Mouse (Mus musculus) right cerebral cortex, postnatal 25 days (tissue): ENCODE results near the gene Slc44a4.
"Not testable (repeated sequence)": the region's sequence is repeated elsewhere in the genome, so short reads cannot be mapped to it uniquely, and the experiment has no call there.

Source experiments
- DNase-seq: peaks from one replicate; pipeline ENCODE4 v3.0.0; 2022

Slc44a4 gene

DNA sequence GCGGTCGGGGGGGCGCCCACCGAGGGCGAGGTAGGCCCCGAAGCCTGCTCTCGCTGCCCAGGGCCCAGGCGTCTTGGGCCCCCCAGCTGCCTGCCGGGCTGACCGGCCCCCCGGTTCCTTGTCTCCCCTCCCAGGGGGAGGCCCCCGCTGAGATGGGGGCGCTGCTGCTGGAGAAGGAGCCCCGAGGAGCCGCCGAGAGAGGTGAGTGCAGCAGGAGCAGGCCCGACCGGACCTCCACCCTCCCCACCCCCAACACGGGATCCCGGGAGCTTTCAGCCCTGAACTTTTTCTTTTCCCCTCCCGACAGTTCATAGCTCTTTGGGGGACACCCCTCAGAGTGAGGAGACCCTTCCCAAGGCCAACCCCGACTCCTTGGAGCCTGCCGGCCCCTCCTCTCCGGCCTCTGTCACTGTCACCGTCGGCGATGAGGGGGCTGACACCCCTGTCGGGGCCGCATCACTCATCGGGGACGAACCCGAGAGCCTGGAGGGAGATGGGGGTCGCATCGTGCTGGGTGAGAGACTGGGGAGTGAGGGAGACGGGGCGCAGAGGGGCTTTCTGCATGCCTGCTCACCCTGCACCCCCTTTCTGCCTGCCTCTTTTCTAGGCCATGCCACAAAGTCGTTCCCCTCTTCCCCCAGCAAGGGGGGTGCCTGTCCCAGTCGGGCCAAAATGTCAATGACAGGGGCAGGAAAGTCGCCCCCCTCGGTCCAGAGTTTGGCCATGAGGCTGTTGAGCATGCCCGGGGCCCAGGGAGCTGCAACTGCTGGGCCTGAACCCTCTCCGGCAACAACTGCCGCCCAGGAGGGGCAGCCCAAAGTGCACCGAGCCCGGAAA lies 15.0 kb upstream of the Slc44a4 start:
- peak; percentile 47 for DNase-seq

DNA sequence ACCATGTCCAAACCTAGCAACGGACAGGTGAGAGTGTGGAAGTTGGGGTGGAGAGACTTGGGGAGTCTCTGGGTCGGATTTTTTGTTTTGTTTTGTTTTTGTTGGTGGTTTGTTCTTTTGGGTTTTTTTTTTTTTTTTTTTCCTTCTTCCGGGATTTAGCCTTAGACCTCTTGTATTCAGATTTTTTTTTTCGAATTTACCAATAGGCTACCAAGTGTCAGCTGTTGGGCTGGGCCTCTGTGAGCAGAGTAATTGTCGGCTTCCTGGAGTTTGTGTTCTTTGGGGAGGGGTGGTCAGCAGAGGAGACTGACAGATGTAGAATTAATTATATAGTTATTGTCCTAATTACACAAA lies 14.4 kb upstream of the Slc44a4 start:
- DNase-seq = no peak

GRCm38 (mm10) chr17:34900826-34901225 lies 13.4 kb upstream of the Slc44a4 start:
- not testable (repeated sequence) for DNase-seq

- not testable (repeated sequence) for DNase-seq
These were observed 12.3 kb upstream of the Slc44a4 start for GRCm38 (mm10) chr17:34901948-34902347.

DNA sequence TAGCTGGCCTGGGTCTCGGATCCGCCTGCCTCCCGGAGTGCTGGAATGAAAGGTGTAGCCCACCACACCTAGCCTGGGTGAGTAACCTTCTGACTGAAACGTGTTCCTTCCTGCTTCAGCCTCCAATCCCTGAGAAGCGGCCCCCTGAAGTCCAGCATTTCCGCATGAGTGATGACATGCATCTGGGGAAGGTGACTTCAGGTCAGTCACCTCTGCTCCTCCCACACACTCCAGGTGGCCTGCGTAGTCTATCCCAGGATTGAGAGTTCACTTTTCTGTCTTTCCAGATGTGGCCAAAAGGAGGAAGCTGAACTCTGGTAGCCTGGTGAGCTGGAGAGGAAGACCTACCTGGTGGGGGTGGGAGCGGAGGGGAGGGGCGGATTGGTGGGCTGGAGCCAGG lies 11.4 kb upstream of the Slc44a4 start:
- DNase-seq = no peak

- no peak for DNase-seq
These were observed 3.3 kb upstream of the Slc44a4 start for GRCm38 (mm10) chr17:34910982-34911381.

GRCm38 (mm10) chr17:34911945-34912351 lies 2.3 kb upstream of the Slc44a4 start:
- DNase-seq = peak; percentile 31

GRCm38 (mm10) chr17:34915410-34915831 lies 1.2 kb downstream of the Slc44a4 start:
- DNase-seq = no peak

GRCm38 (mm10) chr17:34916316-34916715 lies 2.0 kb downstream of the Slc44a4 start:
- DNase-seq = no peak

DNA sequence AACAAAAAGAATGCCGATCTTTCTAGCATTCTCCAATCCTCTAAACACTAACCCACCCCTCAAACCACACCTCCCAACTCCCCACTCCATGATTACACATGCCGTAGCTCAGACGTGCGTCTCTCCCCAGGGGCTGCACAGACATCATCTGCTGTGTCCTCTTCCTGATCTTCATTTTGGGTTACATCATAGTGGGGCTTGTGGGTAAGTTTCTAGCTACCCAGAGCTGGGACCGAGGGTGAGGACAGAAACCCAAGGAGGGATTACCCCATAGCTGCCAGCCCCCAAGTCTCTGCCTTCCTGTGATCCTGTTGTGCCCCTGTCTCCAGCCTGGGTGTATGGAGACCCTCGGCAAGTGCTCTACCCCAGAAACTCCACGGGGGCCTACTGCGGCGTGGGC lies 2.9 kb downstream of the Slc44a4 start:
- no peak for DNase-seq

DNA sequence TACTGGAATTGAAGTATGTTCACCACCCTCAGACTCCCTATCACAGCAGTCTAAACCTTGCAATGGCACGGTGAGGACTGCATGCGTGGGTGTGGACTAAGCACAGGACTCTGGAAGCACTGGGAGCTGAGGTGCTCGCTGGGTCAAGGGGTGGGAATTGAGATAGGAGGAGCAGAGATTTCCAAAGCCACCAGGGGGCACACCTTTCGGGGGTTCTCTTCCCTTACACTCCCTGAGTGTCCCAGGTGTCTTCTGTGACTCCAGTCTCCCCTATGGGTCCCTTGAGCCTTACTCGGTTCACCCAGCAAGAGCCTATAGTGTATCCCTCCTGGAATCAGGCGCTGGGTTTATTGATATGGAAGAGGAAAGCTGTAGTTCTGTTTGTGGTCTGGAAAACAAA lies 8.7 kb downstream of the Slc44a4 start:
- no peak for DNase-seq

DNA sequence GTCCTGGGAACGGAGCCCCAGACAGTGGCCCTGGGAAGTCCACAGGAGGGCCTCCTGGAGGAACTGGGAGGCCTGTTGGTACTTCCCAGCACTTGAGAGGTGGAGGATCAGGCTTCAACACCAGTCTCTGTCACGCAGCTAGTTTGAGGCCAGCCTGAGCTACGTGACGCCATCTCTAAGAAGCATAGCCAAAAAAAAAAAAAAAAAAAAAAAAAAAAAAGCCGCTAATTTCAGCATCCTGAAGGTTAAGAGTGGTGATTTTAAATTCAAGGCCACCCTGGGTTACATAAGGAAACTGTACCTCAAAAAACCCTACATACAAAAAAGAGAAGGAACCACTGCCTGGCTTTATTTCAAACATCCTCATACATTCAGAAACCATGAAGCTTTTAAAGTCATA lies 10.0 kb downstream of the Slc44a4 start:
- no peak for DNase-seq

- peak; percentile 36 for DNase-seq
These were observed 13.2 kb downstream of the Slc44a4 start for GRCm38 (mm10) chr17:34927306-34928019.

DNA sequence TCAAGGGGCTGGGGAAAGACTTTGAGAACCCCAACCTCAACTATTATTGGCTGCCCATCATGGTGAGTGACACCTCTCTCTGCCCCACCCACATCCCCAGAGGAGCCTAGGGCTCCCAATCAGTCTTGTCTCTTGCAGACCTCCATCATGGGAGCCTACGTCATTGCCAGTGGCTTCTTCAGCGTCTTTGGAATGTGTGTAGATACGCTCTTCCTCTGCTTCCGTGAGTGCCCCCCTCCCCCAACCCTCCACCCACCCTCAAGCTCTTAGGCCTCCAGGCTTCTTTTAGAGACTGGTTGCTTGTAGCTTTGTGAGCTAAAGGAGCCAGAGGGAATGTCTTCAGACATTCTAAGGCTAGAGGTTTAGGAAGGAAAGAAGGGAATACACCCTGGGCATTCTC lies 14.6 kb downstream of the Slc44a4 start:
- DNase-seq = no peak

DNA sequence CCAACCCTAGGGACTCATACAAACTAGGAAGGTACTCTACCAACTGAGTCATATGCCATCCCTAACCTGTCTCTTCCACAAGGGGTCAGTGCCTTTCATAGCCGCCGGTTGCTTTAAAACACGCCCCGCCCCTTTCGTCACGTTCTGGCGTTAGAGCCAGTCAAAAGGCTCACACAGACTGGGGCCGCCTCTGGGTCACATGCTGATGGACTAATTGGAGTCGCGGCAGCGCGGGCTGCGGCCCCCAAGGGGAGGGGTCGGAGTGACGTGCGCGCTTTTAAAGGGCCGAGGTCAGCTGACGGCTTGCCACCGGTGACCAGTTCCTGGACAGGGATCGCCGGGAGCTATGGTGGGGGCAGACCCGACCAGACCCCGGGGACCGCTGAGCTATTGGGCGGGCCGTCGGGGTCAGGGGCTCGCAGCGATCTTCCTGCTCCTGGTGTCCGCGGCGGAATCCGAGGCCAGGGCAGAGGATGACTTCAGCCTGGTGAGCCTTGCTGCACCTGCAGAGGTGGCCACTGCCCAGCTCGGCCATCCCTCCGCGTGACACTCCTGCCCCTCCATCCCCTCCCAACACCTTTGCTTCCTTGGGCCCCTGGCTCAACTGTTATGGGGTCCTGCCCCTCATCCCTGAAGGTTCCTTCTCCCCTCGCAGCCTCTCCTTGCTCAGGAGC lies 16.9 kb downstream of the Slc44a4 start, which contains the start of gene Neu1:
Gene Neu1, plus strand, starts transcription at position 193 of the 674 bp plus-strand sequence.
- peak; percentile 96 for DNase-seq

- DNase-seq = peak; percentile 65
These were observed 17.5 kb downstream of the Slc44a4 start for GRCm38 (mm10) chr17:34931735-34932098.

DNA sequence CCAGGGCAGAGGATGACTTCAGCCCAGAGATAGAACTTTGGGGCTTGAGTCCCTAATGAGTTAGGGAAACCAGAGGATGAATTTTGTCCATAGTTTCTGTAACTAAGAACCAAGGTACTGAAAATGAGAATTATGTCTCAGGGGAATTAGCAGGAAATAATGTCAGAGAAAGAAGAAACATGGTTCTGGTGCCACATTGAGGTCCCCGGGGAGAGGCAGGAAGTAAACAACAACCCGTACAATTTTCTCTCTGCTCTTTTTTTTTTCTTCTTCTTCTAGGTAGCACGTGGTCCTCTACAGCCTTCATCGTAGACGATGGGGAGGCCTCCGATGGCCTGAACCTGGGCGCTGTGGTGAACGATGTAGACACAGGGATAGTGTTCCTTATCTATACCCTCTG lies 18.0 kb downstream of the Slc44a4 start:
- DNase-seq = no peak

DNA sequence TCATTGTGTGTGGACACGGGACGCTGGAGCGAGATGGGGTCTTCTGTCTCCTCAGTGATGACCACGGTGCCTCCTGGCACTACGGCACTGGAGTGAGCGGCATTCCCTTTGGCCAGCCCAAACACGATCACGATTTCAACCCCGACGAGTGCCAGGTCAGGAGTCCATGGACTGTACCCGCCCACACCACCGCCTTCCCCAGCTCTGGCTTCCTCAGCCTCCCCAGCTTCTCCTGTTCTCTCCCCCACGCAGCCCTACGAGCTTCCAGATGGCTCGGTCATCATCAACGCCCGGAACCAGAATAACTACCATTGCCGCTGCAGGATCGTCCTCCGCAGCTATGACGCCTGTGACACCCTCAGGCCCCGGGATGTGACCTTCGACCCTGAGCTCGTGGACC lies 19.8 kb downstream of the Slc44a4 start:
- DNase-seq = no peak

DNA sequence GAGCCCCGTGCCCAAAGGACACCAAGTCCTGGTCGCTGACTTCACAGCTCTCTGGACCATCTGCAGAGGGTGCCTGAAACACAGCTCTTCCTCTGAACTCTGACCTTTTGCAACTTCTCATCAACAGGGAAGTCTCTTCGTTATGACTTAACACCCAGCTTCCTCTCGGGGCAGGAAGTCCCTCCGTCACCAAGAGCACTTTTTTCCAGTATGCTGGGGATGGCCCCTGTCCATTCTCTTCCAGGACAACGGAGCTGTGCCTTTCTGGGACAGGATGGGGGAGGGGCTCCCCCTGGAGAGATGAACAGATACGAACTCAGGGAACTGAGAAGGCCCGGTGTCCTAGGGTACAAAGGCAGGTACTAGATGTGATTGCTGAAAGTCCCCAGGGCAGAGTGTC lies 20.6 kb downstream of the Slc44a4 start:
- DNase-seq = no peak

GRCm38 (mm10) chr17:34937960-34938505 lies 23.8 kb downstream of the Slc44a4 start:
- no peak for DNase-seq

- no peak for DNase-seq
These were observed 27.2 kb downstream of the Slc44a4 start for GRCm38 (mm10) chr17:34941344-34942041.

GRCm38 (mm10) chr17:34943128-34943815 lies 29.0 kb downstream of the Slc44a4 start:
- no peak for DNase-seq
